Mouse (Mus musculus): ENCODE data around the gene Hist3h2a.
A peak's percentile ranks its signal among the peaks of the same experiment; 100 is the strongest.

- TF ChIP-seq POLR2AphosphoS5 (IDR thresholded peaks at IDR 0.05; ENCODE audit: insufficient replicate concordance, low read depth, low read length): peak; percentile 95
- no peak for TF ChIP-seq CTCF (IDR thresholded peaks at IDR 0.05; ENCODE audit: low read depth, low read length)
These were observed at the start of gene Hist3h2a, which contains the start of gene Trim17 for GRCm38 (mm10) chr11:58954420-58955142.
